Mouse (Mus musculus) heart, adult 18-20 months (tissue): ENCODE data around the gene Kif21b. TPM values are rescaled to one million over a fixed set of nuclear protein-coding genes. Genes with fewer than 3 reads are reported as not detected.

Source experiments
- DNase-seq, 2 experiments: peaks; one replicate each; pipeline ENCODE4 v3.0.0; 2021 to 2022; ENCODE audit warnings: mixed read lengths in 1 of 2
- long read RNA-seq, 2 experiments: library from polyadenylated mRNA; stranded (forward); transcript quantifications; one replicate each; pipeline ENCODE4 v2.0.0; 2021
- total RNA-seq, 2 experiments: library from RNA; stranded (reverse); gene quantifications; 2 replicates each; pipeline ENCODE4 v1.2.3; 2021

Gene Kif21b
- total RNA-seq: 1 to 10 TPM in 1 of 2 experiments, under 1 TPM in 1; 0.77 to 2.6 TPM
- long read RNA-seq, experiment 1, partial matches to known transcripts: 0 of 2 reads
- long read RNA-seq, experiment 1, other reads (novel, unspliced or antisense): 2 of 2 reads
- long read RNA-seq, experiment 2: 0 reads

- DNase-seq: peak; percentile 90 to 91
Observed at GRCm38 (mm10) chr1:136130951-136131558, at the start of gene Kif21b. Gene Kif21b, plus strand, starts transcription at chr1:136131389.

GRCm38 (mm10) chr1:136085988-136086685 is 45.1 kb upstream of the Kif21b start:
- DNase-seq: no peak

GRCm38 (mm10) chr1:136089368-136090165 is 41.6 kb upstream of the Kif21b start:
- DNase-seq: peak; percentile 10 to 16

- DNase-seq: no peak
Observed at GRCm38 (mm10) chr1:136093726-136094125, 37.5 kb upstream of the Kif21b start.

GRCm38 (mm10) chr1:136094807-136095206 is 36.4 kb upstream of the Kif21b start:
- DNase-seq: no peak

- no peak for DNase-seq
Observed at GRCm38 (mm10) chr1:136102094-136102493, 29.1 kb upstream of the Kif21b start.

- no peak for DNase-seq
Observed at GRCm38 (mm10) chr1:136102551-136102950, 28.6 kb upstream of the Kif21b start.

- no peak for DNase-seq
Observed at GRCm38 (mm10) chr1:136102981-136103380, 28.2 kb upstream of the Kif21b start.

GRCm38 (mm10) chr1:136103696-136104095 is 27.5 kb upstream of the Kif21b start:
- DNase-seq: no peak

GRCm38 (mm10) chr1:136104741-136105140 is 26.4 kb upstream of the Kif21b start:
- DNase-seq: no peak

GRCm38 (mm10) chr1:136109464-136109863 is 21.7 kb upstream of the Kif21b start:
- DNase-seq: no peak

GRCm38 (mm10) chr1:136116183-136116582 is 15.0 kb upstream of the Kif21b start:
- peak; percentile 54 to 79 for DNase-seq

- no peak for DNase-seq
Observed at GRCm38 (mm10) chr1:136117069-136117468, 14.1 kb upstream of the Kif21b start.

GRCm38 (mm10) chr1:136118875-136119274 is 12.3 kb upstream of the Kif21b start:
- DNase-seq: peak in 1 of 2 experiments; percentile 49

GRCm38 (mm10) chr1:136119571-136120262 is 11.5 kb upstream of the Kif21b start:
- no peak for DNase-seq

GRCm38 (mm10) chr1:136120263-136120603 is 11.0 kb upstream of the Kif21b start:
- DNase-seq: no peak

- no peak for DNase-seq
Observed at GRCm38 (mm10) chr1:136120785-136121184, 10.4 kb upstream of the Kif21b start.

- DNase-seq: no peak
Observed at GRCm38 (mm10) chr1:136122030-136122429, 9.2 kb upstream of the Kif21b start.

- DNase-seq: no peak
Observed at GRCm38 (mm10) chr1:136126159-136126765, 4.9 kb upstream of the Kif21b start.

- DNase-seq: peak; percentile 81 to 87
Observed at GRCm38 (mm10) chr1:136126895-136127294, 4.3 kb upstream of the Kif21b start.

GRCm38 (mm10) chr1:136127856-136128255 is 3.3 kb upstream of the Kif21b start:
- DNase-seq: no peak

- no peak for DNase-seq
Observed at GRCm38 (mm10) chr1:136128416-136128815, 2.8 kb upstream of the Kif21b start.
